Mouse (Mus musculus) T-cell, adult 2 months (primary cell): ENCODE results near the gene Capn2.
A peak's percentile ranks its signal among the peaks of the same experiment; 100 is the strongest.

ENCODE experiments used
- DNase-seq: peaks from one replicate; pipeline ENCODE4 v3.0.0; 2022; ENCODE audit warnings: low spot score

Gene Capn2

DNA sequence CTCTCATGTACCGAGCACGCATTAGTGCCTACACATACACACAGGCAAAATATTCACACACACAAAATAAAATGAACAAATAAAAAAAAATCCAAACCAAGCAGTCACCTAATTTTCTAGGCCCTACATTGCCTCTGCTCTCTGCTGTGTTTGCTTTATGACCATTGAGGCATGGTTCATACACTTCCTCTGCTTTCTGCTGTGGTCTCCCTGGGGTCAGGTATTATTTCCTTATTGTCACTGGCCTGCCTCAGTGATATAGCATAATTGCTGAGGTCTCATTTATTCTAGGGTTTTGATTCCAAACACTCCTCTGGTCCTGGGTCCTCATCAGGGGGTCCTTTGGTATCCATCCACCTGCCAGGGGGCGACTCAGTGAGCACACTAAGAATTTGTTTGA lies 8.2 kb upstream of the Capn2 start:
- DNase-seq: no peak

DNA sequence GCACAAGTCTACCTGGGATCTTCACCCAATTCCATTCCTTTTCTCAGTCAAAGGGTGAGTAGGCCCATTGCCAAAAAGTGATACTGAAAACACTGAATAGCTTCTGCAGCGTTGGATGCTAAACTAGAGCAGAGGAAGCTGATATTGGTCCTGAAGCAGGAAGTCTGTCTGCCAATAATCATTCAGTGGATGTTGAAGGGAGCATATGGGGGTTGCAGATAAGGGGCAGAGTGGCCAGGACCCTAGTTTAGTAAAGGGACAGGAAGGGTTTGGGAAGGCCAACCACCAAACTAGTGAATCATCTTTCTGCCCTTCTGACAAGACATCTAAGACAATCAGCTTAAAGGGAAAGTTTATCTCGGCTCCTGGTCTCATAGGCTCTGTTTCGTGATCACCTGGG lies 6.3 kb upstream of the Capn2 start:
- no peak for DNase-seq

GRCm38 (mm10) chr1:182522961-182523360 lies 5.6 kb upstream of the Capn2 start:
- DNase-seq: no peak

GRCm38 (mm10) chr1:182520938-182521500 lies 3.6 kb upstream of the Capn2 start:
- peak; percentile 50 for DNase-seq

DNA sequence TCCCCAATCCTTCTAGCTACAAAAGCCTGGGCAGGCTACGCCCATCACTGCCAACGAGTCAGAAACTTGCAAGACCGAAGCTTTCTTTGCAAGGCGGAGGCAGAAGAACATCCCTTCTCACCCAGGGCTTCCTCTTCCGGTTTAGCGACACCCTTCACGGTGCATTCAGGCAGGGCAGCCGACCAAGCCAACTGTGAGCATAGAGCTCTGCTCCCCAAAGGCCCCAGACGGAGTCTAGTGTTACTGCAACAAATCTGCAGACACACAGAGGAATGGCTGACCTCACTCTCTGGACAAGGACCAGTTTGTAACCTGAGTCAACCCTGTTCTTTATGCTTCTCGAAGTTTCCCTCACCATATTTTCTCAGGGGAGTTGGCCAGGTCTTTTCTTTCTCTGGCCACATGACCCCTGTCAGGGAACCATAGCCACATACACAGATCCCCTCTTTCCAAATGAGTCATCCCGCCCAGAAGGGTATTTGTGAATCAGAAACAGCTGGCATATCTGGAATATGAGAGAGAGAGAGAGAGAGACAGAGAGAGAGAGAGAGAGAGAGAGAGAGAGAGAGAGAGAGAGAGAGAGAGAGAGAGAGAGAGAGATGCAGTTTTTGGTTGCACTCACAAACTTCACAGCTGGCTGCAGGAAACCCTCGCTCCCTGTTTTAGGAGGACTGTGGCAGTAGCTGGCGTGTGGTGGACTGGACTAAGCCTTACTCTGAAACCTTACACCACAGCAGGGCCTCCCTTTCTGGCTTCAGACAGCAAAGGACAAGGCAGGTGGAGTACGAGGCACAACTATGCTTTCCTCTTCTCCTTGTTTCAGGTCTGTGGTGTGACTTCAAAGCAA lies 2.9 kb upstream of the Capn2 start:
- DNase-seq: peak; percentile 73

- DNase-seq: no peak
These were observed 1.9 kb upstream of the Capn2 start for GRCm38 (mm10) chr1:182519341-182519740.

- no peak for DNase-seq
These were observed 1.4 kb upstream of the Capn2 start for GRCm38 (mm10) chr1:182518811-182519210.

GRCm38 (mm10) chr1:182518143-182518680 lies 804 bp upstream of the Capn2 start:
- no peak for DNase-seq

DNA sequence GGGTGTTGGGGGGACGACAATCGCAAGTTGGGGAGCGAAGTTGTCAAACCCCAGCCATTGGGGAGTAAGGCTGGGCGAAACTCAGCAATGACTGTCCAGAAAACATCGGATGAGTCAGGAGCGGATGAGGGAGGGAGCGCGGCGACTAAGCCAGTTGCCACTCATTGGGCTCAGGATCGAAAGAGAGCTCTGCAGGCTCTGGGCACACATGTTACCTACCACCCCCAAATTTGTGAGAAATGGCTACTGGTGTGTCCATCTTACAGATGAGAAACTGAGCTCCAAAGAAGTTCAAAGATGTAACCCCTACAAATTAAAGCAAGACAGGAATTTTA lies 236 bp upstream of the Capn2 start:
- DNase-seq: no peak

GRCm38 (mm10) chr1:182514803-182515590 lies 2.4 kb downstream of the Capn2 start:
- DNase-seq: no peak

- no peak for DNase-seq
These were observed 3.7 kb downstream of the Capn2 start for GRCm38 (mm10) chr1:182513714-182514113.

- DNase-seq: no peak
These were observed 4.5 kb downstream of the Capn2 start for GRCm38 (mm10) chr1:182512901-182513410.

DNA sequence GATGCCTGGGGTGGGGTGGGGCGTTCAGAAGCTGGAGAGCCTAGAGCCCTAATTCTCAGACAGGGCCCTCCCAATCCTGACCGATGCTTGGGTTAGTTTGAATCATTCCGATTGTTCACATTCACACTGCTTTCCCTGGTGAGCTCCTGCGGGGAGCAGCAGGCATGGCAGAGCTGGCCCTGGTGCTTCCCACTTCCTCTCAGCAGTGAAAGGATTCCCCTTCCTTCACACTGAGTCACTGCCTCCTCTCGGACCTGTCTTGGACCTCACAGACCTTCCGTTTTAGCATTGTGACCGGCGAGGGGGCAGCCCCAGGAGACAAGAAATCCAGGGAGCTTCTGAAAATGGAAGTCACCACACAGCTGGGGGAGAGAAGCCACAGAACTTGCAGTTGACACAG lies 5.6 kb downstream of the Capn2 start:
- DNase-seq: no peak

GRCm38 (mm10) chr1:182511073-182511472 lies 6.3 kb downstream of the Capn2 start:
- DNase-seq: no peak

DNA sequence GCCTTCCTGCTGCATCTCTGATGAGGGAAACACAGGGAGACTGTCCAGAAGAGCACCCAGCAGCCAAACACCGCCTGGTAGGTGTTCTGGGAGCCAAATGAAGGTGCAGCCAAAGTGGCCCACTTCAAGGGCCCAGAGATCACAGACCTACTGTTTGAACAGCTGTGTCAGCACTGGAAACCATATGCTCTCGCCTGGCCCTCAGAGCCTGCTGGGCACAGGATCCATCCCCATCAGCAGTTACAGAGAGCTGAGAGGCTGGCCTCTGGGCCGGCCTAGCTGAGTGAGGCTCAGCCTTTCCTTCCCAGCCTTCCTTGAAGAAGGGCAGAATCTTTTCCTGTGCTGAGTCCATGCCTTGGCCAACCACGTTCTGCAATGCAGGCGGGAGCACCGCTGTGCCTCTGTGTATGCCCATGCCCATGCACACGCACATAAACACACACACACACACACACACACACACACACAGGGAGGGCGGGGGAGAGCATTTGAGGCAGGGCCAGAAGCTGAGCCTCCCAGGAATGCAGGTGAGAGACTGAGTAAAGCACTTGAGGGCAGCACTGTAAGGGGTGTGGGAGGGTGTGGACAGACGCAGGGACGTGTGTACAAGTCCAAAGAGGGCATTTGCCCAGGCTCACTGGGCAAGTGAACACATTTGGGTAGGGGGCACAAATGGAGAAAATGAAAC lies 8.2 kb downstream of the Capn2 start:
- DNase-seq: no peak

DNA sequence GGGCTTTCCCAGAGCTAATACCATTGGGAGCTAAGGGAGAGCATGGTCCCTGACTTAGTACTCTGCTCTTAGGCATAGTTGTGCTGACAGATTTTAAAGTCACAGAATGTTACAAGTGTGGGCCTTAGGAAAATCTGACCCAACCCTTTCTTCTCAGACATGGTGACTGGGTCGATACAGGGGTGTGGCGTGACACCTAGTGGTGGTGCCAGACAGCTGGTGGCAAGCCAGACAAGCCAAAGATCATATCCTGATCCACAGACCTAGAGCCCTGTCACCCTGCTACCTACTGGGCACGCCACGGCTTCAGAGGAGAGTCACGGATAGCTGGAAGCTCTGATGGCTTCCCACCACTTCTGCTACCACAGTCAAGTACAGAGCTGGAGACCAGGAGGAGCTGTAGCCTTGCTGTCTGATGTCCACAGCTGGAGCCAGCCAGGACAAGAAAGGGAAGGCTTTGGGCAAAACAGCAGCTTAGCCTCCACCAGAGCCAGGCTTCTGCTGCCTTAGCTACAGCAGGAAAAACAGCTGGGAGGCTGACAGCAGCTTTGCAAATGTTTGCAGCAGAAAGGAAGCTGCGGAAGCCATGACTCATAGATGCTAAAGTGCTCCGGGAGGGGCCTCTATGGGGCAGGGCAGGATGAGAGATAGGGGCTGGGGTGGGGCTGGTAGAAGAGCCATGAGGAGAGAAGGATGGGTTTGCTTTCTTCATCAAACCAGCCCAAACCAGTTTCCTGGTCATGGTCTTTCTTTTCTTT lies 11.0 kb downstream of the Capn2 start:
- DNase-seq: peak; percentile 68

DNA sequence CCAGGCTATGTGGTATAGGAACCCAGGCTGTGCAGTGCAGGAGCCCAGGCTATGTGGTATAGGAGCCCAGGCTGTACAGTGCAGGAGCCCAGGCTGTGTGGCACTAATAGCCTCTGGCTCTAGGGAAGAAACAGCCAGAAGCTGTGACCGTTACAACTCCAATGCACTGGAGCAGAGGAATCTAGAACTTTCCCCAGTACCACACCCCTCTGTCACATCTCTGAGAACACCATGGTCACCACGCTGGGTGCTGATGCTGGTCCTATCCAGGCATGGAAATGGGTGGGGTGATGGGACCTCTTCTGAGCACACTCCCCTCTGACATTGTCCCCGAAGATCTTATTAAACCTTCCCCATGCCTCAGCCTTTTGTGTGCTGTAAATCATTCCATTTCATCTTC lies 12.1 kb downstream of the Capn2 start:
- DNase-seq: no peak

GRCm38 (mm10) chr1:182504223-182504622 lies 13.2 kb downstream of the Capn2 start:
- DNase-seq: no peak

DNA sequence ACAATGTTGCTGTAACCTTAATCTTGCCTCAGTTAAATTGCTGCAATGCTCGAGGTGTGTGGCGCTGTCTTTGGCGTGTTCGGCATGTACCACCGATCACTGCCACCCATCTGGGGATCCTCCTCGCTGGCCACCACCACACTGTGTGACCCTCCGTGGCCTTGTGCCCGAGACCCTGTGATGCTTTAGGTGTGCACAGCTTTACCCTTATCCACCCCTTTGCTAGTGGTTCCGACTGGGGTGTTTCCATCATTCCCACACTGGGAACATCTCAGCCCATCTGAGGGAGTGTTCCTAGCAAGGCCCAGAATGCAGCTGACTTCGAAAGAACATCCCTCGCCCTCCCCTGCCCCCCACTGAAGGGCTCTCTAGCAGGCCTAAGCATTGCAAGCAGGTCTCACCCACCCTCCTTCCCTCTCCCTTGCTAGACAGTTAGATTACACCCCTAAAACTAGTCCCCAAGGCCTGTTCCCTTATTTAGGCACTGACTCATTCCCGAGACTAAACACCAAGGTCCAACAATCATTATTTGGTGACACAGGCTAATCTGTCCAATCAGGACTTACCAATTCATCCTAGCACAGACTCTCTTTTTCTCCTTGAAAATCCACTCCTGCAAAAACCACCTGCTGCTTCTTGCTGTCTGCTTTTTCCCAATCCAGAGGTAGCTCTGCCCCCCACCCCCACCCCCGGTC lies 14.1 kb downstream of the Capn2 start:
- no peak for DNase-seq

DNA sequence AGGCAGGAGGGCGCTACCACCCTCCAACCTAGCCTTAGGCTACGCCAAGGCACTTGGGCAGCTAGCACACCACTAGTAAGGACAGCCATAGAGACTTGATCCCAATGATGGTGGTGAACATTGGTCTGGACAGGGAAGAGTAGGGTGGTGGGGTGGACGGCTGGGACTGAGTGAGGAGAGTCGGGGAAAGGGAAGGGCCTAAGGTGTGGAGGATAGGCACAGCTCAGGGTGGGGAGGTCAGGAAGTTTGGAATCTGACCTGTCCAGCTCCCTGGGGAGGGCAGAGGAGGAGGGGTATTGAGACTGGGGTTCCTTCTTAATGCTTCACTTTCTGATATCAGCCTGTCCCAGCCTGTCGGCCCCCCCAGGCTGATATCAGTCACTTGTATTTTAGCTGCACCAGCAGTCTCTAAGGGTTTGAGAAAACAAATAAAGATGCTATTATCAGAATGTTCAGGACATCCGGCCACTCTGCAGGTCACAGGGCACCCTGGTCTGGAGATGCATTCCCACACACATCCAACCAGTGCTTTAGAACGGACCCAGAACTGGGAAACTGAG lies 14.8 kb downstream of the Capn2 start:
- DNase-seq: no peak
